Mouse (Mus musculus) hindbrain, postnatal 0 days (tissue): ENCODE data around the gene Cnga4. TPM values are rescaled to one million over a fixed set of nuclear protein-coding genes. Genes with fewer than 3 reads are reported as not detected.

Source experiments
- ATAC-seq: fragments of 200-750 bp; cut with Nextera tagmentation; 2 replicates; pipeline ENCODE4 v1.8.0; 2017; ENCODE audit warnings: mild to moderate bottlenecking, moderate TSS enrichment, moderate library complexity
- DNase-seq: peaks from one replicate; pipeline ENCODE4 v3.0.0-alpha.2; 2015; ENCODE audit warnings: low spot score
- H3K27ac ChIP-seq: fragments of 300-500 bp; sonication (generic); 2 replicates; pipeline ENCODE4 v1.5.1; 2014; ENCODE audit warnings: mild to moderate bottlenecking
- H3K27me3 ChIP-seq: fragments of 300-500 bp; sonication (generic); 2 replicates; pipeline ENCODE4 v1.6.1; 2014; ENCODE audit warnings: low read length, mixed read lengths; ENCODE audit not compliant: insufficient read depth
- H3K36me3 ChIP-seq: fragments of 300-500 bp; sonication (generic); 2 replicates; pipeline ENCODE4 v1.6.1; 2014; ENCODE audit warnings: low read length, mixed read lengths; ENCODE audit not compliant: insufficient read depth
- H3K4me1 ChIP-seq: fragments of 300-500 bp; sonication (generic); 2 replicates; pipeline ENCODE4 v1.6.1; 2014; ENCODE audit warnings: antibody characterized with exemption, low read length, mixed read lengths; ENCODE audit not compliant: insufficient read depth
- H3K4me2 ChIP-seq: fragments of 300-500 bp; sonication (generic); 2 replicates; pipeline ENCODE4 v1.6.1; 2014; ENCODE audit warnings: low read depth, mild to moderate bottlenecking, low read length, moderate library complexity, mixed read lengths
- H3K4me3 ChIP-seq: fragments of 300-500 bp; sonication (generic); 2 replicates; pipeline ENCODE4 v1.5.1; 2014; ENCODE audit warnings: low read length
- H3K9ac ChIP-seq: fragments of 300-500 bp; sonication (generic); replicated peaks from 2 replicates; pipeline ENCODE4 v1.6.1; 2014; ENCODE audit warnings: mild to moderate bottlenecking, low read length, moderate library complexity, mixed read lengths
- H3K9me3 ChIP-seq: fragments of 300-500 bp; sonication (generic); 2 replicates; pipeline ENCODE4 v1.6.1; 2016; ENCODE audit warnings: low read length, mixed read lengths
- CTCF ChIP-seq: IDR thresholded peaks from 2 replicates; pipeline ENCODE4 v1.5.1; 2016; ENCODE audit warnings: antibody characterized with exemption, control low read depth, low read depth
- WGBS: fragments of 180-500 bp; shearing (Covaris S2); extraction: QIAGEN DNeasy Blood & Tissue Kit; methylation state at CpG from one replicate; pipeline ENCODE4 v1.1.7; 2014; 5-methylcytosine and 5-hydroxymethylcytosine counted together
- polyA plus RNA-seq: library from polyadenylated mRNA; unstranded; fragments of >200 nt; fragmentation: Nextera tagmentation; extraction: Ambion mirVana; gene quantifications from 2 replicates; pipeline ENCODE4 v1.2.1, GENCODE M21; 2015
- total RNA-seq: library from RNA; depleted of rRNA; stranded (reverse); fragments of >200 nt; gene quantifications from 2 replicates; pipeline ENCODE4 v1.2.3, GENCODE M21; 2014

The Cnga4 gene
- total and polyA plus RNA-seq, 2 experiments from 2014 or later: 0.08 to 0.21 TPM

GRCm38 (mm10) chr7:105425424-105426043, 21.2 kb downstream of the Cnga4 start, which contains the start of gene Cckbr:
TSS of gene Cckbr (plus strand) at chr7:105425731.
- WGBS: 1% methylated on average over 31 of the region's 31 CpGs
- peak within 1 kb of the TSS; percentile 59 for H3K4me3 ChIP-seq

GRCm38 (mm10) chr7:105426051-105426450, 21.7 kb downstream of the Cnga4 start:
- ATAC-seq (peak; percentile 71), DNase-seq (no peak)
- peak overlapping the region; percentile 63 for H3K9ac ChIP-seq
- H3K9me3 ChIP-seq: no peaks in the 10 kb centered on the region
- H3K4me1 ChIP-seq: no peaks in the 10 kb centered on the region; the same call in 1 of the 2 replicates
- no peaks in the 10 kb centered on the region for H3K36me3 ChIP-seq
- peak overlapping the region; percentile 91 for H3K4me2 ChIP-seq
- no peak for TF ChIP-seq CTCF
- H3K27ac ChIP-seq: no peak overlapping the region
- WGBS: 2% methylated on average over 11 of the region's 11 CpGs
- H3K4me3 ChIP-seq: peak overlapping the region; percentile 59
- H3K27me3 ChIP-seq: 0 out of 2 replicates have a peak, but pooled peaks cover 4% of the 10 kb centered on the region

More at GRCm38 (mm10) chr7:105425424-105426043, 21.2 kb downstream of the Cnga4 start, which contains the start of gene Cckbr:
- no peaks in the 10 kb centered on the region for H3K36me3 ChIP-seq
- ATAC-seq (peak; percentile 86), DNase-seq (peak; percentile 58)
- H3K4me1 ChIP-seq: no peaks in the 10 kb centered on the region; the same call in 1 of the 2 replicates
- peak within 1 kb of the TSS; percentile 91 for H3K4me2 ChIP-seq
- H3K27me3 ChIP-seq: 0 out of 2 replicates have a peak, but pooled peaks cover 4% of the 10 kb centered on the region
- H3K27ac ChIP-seq: no peak within 1 kb of the TSS
- peak within 1 kb of the TSS; percentile 63 for H3K9ac ChIP-seq
- H3K9me3 ChIP-seq: no peaks in the 10 kb centered on the region
- no peak; the same call in 1 of the 2 replicates for TF ChIP-seq CTCF

GRCm38 (mm10) chr7:105432058-105432457, 27.7 kb downstream of the Cnga4 start:
- Histone ChIP-seq H3K36me3 (no peaks in the 10 kb centered on the region), H3K9ac (no peak overlapping the region), H3K4me3 (no peak overlapping the region), H3K4me2 (no peak overlapping the region), H3K27me3 (0 out of 2 replicates have a peak, but pooled peaks cover 1% of the 10 kb centered on the region), H3K27ac (no peak overlapping the region), H3K9me3 (no peaks in the 10 kb centered on the region), H3K4me1 (no peaks in the 10 kb centered on the region)
- no peak for ATAC-seq
- TF ChIP-seq CTCF: no peak
- 40% methylated on average over 1 of the region's 1 CpGs for WGBS
- DNase-seq: no peak

- no peaks in the 10 kb centered on the region for H3K4me1 ChIP-seq
Measured at GRCm38 (mm10) chr7:105433859-105434258, 29.5 kb downstream of the Cnga4 start.

GRCm38 (mm10) chr7:105434798-105435197, 30.4 kb downstream of the Cnga4 start:
- ATAC-seq: no peak
- H3K36me3 ChIP-seq: no peaks in the 10 kb centered on the region
- no peak overlapping the region for H3K27ac ChIP-seq

More at GRCm38 (mm10) chr7:105433859-105434258, 29.5 kb downstream of the Cnga4 start:
- no peaks in the 10 kb centered on the region for H3K9me3 ChIP-seq
- H3K36me3 ChIP-seq: no peaks in the 10 kb centered on the region
- ATAC-seq: no peak
- no peak for DNase-seq
- no peak for TF ChIP-seq CTCF
- 91% methylated on average over 17 of the region's 17 CpGs for WGBS
- H3K27ac ChIP-seq: no peak overlapping the region
- H3K4me3 ChIP-seq: no peak overlapping the region
- no peak overlapping the region for H3K9ac ChIP-seq
- H3K27me3 ChIP-seq: no peaks in the 10 kb centered on the region
- H3K4me2 ChIP-seq: no peak overlapping the region

GRCm38 (mm10) chr7:105437979-105438772, 33.8 kb downstream of the Cnga4 start:
- 82% methylated on average over 7 of the region's 7 CpGs for WGBS
- H3K9me3 ChIP-seq: no peaks in the 10 kb centered on the region

More at GRCm38 (mm10) chr7:105434798-105435197, 30.4 kb downstream of the Cnga4 start:
- H3K27me3 ChIP-seq: no peaks in the 10 kb centered on the region
- DNase-seq: no peak
- 85% methylated on average over 22 of the region's 22 CpGs for WGBS
- H3K9ac ChIP-seq: no peak overlapping the region
- H3K4me2 ChIP-seq: no peak overlapping the region
- H3K9me3 ChIP-seq: no peaks in the 10 kb centered on the region
- H3K4me1 ChIP-seq: no peaks in the 10 kb centered on the region
- no peak overlapping the region for H3K4me3 ChIP-seq
- TF ChIP-seq CTCF: no peak

More at GRCm38 (mm10) chr7:105437979-105438772, 33.8 kb downstream of the Cnga4 start:
- no peak for ATAC-seq
- TF ChIP-seq CTCF: no peak
- no peak for DNase-seq
- Histone ChIP-seq H3K27me3 (no peaks in the 10 kb centered on the region), H3K27ac (no peak overlapping the region), H3K36me3 (no peaks in the 10 kb centered on the region), H3K4me1 (no peaks in the 10 kb centered on the region), H3K4me2 (no peak overlapping the region), H3K9ac (no peak overlapping the region), H3K4me3 (no peak overlapping the region)
